Mouse (Mus musculus) spleen, embryonic (tissue): ENCODE measurements around the gene Shtn1.

Experiments used
- CTCF ChIA-PET: fragments of 350-600 bp; sonication (Branson Sonifier 250); formaldehyde crosslinking; loops from one replicate; lab custom pipeline; 2022; lab: Charles Lee

The Shtn1 gene

DNA sequence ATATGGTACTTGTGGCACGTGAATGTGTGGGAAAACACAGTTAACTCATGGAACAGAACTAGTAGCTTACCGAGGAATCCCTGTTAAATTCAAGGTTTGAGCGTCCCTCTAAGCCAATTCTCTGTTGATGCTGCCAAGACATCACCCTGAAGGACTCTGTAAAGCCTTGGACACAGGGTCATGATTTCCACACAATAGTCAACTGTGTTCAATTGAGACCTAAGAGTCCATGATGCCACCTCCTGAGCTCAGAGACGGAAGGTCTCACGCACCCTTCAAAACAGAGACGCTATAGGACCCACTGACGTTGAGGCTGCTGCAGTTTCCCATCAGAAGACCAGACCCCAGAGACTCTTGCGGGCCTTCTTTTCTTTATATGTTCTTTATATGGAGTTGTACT, 101.8 kb downstream of the Shtn1 start:
- CTCF ChIA-PET = no interaction called here

- CTCF ChIA-PET = interaction anchor here (0.6 kb wide), 1 partner anchor 772 kb away, joined by 7 read pairs; no protein-coding TSS in a partner anchor
Observed at GRCm38 (mm10) chr19:58970826-58971225, 105.1 kb downstream of the Shtn1 start.

GRCm38 (mm10) chr19:58968731-58969506, 107.0 kb downstream of the Shtn1 start:
- CTCF ChIA-PET = interaction anchor here (0.6 kb wide), 1 partner anchor 14 kb away, joined by 5 read pairs; no protein-coding TSS in a partner anchor

- CTCF ChIA-PET = interaction anchor here (0.5 kb wide), 1 partner anchor 11 kb away, joined by 9 read pairs; no protein-coding TSS in a partner anchor
Observed at GRCm38 (mm10) chr19:58963011-58963410, 112.9 kb downstream of the Shtn1 start.

- CTCF ChIA-PET = no interaction called here
Observed at GRCm38 (mm10) chr19:58954779-58955178, 121.1 kb downstream of the Shtn1 start.

DNA sequence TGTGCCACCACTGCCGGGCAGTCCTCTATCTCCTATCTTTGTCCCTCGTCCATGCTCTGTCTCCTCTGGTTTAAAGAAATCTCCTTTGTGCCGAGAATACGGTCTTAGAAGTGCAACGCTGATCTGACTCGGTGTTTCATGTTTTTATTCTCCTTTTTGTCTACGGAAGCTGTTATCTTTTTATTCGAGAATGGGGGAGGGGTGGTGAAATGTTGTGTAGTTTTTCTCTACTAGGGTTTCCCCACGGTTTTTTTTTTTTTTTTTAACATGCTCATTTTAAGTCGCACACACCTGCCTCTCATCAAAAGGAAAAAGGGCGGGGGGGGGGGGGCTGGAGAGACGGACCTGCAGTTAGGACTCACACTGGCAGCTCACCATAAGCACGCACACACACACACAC, 123.7 kb downstream of the Shtn1 start:
- CTCF ChIA-PET = interaction anchor here (0.7 kb wide), 1 partner anchor 11 kb away, joined by 9 read pairs; no protein-coding TSS in a partner anchor

- CTCF ChIA-PET = interaction anchor here (0.7 kb wide), 1 partner anchor 11 kb away, joined by 9 read pairs; no protein-coding TSS in a partner anchor
Observed at GRCm38 (mm10) chr19:58951521-58951920, 124.4 kb downstream of the Shtn1 start.

- CTCF ChIA-PET = no interaction called here
Observed at GRCm38 (mm10) chr19:58945959-58946358, 129.9 kb downstream of the Shtn1 start.

DNA sequence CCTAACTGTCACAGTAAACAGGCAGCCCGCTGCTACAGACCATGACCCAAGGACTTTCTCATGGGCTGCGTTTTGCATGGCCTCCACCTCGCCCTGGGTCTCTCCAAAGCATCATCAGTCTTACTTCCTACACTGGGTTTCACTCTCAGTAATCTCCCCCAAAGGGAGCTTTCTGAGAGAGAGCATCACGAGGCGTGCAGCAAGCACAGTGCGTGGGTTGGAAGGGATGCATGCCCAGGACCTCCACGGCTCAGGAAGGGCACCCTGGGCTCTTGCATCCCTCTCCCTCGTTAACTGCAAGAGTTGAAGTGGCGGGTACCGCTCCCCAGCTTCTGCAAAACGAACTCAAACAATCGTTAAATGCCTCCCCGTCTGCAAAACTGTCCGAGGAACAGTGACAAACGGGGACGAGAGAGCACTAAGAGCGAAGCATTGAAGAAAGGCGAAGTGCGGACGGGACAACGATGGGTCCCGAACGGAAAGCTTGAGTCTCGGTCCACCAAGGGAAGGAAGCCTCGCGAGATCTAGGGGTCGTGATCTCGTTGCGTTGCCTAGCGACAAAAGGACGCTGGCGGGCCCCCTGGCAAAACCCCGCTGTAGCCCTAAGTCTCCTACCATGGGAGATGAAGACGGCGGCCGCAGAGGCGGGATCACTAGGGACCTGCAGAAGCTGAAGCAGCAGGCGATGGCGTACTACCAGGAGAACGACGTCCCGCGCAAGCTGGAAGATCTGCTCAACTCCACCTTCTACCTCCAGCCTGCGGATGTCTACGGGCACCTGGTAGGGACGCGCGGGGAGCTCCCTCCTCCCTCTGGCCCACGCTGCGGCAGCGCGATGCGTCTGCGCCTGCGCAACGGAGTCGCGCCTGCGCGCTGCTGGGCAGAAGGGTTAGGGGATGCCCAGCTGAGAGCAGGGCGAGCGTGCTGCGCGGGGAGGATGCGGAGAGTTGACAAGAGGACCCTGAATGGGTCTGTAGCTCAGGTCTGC, 132.8 kb downstream of the Shtn1 start, which contains the start of the genes Eno4 and Hspa12a:
Gene Eno4 (plus strand): TSS at position 585 of the 988 bp plus-strand sequence.
Gene Hspa12a (minus strand): TSS at position 814 of the 988 bp plus-strand sequence.
- CTCF ChIA-PET = no interaction called here

DNA sequence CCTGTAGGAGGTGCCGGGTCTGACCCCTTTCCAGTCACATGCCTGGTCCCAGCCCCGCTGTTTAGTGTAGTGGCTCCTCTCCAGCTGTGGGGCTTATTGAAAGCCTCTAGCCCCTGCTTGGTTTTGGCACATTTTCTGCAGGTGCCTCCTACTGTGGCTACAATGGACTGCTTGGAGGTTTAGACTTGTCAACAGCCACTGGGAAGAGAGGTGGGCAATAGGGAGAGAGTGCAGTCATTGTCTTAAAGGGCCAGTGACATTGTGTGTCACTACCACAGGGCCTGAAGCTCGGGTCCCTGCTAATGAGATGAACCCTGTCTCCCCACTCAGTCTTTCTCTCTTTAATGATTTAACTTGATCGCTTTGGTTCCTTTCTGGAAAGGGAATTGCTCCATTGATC, 142.8 kb downstream of the Shtn1 start:
- CTCF ChIA-PET = no interaction called here

GRCm38 (mm10) chr19:58931081-58931800, 144.7 kb downstream of the Shtn1 start:
- CTCF ChIA-PET = no interaction called here
